Mouse (Mus musculus) cerebellum, postnatal 4 days (tissue): ENCODE data around the gene Bcar1.

Experiments used
- DNase-seq, 2 experiments: peaks; one replicate each; pipeline ENCODE4 v3.0.0; 2022; ENCODE audit warnings: low spot score in 2 of 2, mixed read lengths in 1 of 2

Bcar1 gene

DNA sequence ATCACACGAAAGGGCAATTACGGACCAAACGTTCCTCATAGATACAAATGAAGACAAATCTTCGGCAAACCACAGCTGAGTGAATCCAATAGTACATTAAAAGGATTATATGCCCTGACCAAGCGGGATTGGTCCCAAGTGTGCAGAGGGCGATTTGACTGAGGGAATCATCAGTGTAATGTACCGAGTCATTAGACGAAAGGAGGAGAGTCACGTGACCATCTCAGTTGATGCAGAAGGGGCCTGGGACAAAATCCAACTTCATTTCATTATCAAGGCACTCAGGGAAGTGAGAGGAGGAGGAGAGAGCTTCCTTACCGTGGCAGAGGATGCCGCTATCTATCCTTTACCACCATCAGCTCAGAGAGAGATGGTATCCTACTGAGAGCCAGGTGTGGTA lies 62.5 kb downstream of the Bcar1 start:
- no peak for DNase-seq

GRCm38 (mm10) chr8:111680423-111681028 lies 63.1 kb downstream of the Bcar1 start:
- DNase-seq: peak in 1 of 2 experiments; percentile 34

GRCm38 (mm10) chr8:111678848-111679247 lies 64.8 kb downstream of the Bcar1 start:
- no peak for DNase-seq

DNA sequence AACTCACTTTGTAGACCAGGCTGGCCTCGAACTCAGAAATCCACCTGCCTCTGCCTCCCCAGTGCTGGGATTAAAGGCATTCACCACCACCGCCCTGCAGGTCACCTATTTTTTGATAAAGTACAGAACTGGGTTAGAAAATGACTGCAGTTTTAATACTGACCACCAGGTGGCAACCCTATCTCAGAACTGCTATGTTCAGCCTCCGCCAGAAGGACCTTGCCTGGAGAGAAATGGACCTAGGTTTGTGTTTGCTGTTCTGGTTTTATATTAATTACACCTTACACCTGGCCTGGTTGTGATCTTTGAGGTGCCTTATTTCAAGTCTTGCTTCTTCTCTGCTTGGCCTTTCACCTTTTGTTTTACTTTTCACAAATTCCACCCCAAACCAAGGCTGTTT lies 65.5 kb downstream of the Bcar1 start:
- peak in 1 of 2 experiments; percentile 63 for DNase-seq

DNA sequence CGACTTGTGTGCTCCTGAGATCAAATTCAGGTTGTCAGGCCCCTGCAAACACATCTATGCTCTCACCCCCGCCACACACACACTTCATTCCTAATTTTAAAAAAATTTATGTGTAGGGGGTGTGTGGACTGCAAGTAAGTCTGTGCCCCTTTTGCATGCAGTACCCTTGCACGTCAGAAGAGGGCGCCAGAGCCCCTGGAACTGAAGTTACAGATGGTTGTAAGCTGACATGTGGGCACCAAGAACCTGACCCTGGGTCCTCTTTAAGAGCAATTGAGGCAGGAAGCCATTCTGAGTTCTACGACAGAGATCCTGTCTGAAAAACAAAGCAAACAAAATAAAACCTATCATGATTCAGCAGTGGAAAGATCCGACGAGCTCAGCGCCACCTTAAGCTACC lies 67.4 kb downstream of the Bcar1 start:
- no peak for DNase-seq

DNA sequence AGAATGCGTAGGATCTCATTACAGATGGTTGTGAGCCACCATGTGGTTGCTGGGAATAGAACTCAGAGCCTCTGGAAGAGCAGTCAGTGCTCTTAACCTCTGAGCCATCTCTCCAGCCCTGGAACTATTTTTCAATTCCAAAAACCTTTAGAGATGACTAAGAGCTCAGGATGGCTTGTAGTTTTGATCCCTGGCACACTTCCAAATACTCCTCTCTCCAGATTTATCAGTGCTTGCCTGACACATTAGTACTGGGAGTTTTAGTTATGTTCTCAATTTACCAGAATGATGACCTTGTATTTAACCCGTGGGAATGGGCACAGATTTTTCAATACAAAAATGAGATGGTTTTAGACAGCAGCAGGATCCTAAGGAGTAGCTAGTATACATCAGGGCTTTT lies 76.9 kb downstream of the Bcar1 start:
- no peak for DNase-seq

GRCm38 (mm10) chr8:111662473-111662872 lies 81.1 kb downstream of the Bcar1 start:
- DNase-seq: peak; percentile 55 to 64
